Mouse (Mus musculus) erythroblast, embryonic 14.5 days (primary cell): Measurements from ENCODE around the gene Zfp990.
"Not testable (repeated sequence)": the region's sequence is repeated elsewhere in the genome, so short reads cannot be mapped to it uniquely, and the experiment has no call there.

Experiments
- GATA1 ChIP-seq: IDR thresholded peaks from 2 replicates; pipeline ENCODE4 v1.6.1; 2012; ENCODE audit warnings: low read length, inconsistent platforms, mixed read lengths
- TAL1 ChIP-seq: IDR thresholded peaks from 3 replicates; pipeline ENCODE4 v1.6.1; 2012; ENCODE audit warnings: low read length, inconsistent platforms, mixed read lengths

GRCm38 (mm10) chr4:145514637-145515036, 4.1 kb downstream of the Zfp990 start:
- not testable (repeated sequence) for TF ChIP-seq GATA1, TAL1
